Mouse (Mus musculus) spleen, adult 2 months (tissue): Measurements from ENCODE around the gene Slc22a14. TPM values are rescaled to one million over a fixed set of nuclear protein-coding genes. Genes with fewer than 3 reads are reported as not detected.

ENCODE experiments used
- DNase-seq, 2 experiments: peaks; one replicate each; pipeline versions ENCODE4 v3.0.0 to v3.0.0-alpha.2; 2012 to 2021; ENCODE audit warnings: low spot score in 2 of 2, low read depth in 1 of 2
- H3K27ac ChIP-seq: fragments of 200-500 bp; 2 replicates; pipeline ENCODE4 v1.5.1; 2012; ENCODE audit warnings: low read length, inconsistent platforms; ENCODE audit not compliant: insufficient read depth
- H3K27me3 ChIP-seq: fragments of 200-500 bp; 2 replicates; pipeline ENCODE4 v1.6.1; 2012; ENCODE audit warnings: mild to moderate bottlenecking, moderate library complexity, low read length, inconsistent platforms; ENCODE audit not compliant: control insufficient read depth, insufficient read depth
- H3K36me3 ChIP-seq: fragments of 200-500 bp; 2 replicates; pipeline ENCODE4 v1.6.1; 2012; ENCODE audit warnings: mild to moderate bottlenecking, low read length, inconsistent platforms; ENCODE audit not compliant: control insufficient read depth, insufficient read depth
- H3K4me1 ChIP-seq: fragments of 200-500 bp; 2 replicates; pipeline ENCODE4 v1.6.1; 2011; ENCODE audit warnings: inconsistent platforms; ENCODE audit not compliant: control insufficient read depth, insufficient read depth, insufficient read length
- H3K4me3 ChIP-seq: fragments of 200-500 bp; 2 replicates; pipeline ENCODE4 v1.5.1; 2011; ENCODE audit warnings: mild to moderate bottlenecking, inconsistent platforms; ENCODE audit not compliant: insufficient read depth, insufficient read length; ENCODE audit errors: extremely low read depth
- CTCF ChIP-seq: fragments of 200-500 bp; IDR thresholded peaks from 2 replicates; pipeline ENCODE4 v1.5.1; 2011; ENCODE audit warnings: mild to moderate bottlenecking, inconsistent platforms; ENCODE audit not compliant: insufficient read depth, insufficient read length, insufficient replicate concordance; ENCODE audit errors: extremely low read depth
- POLR2A ChIP-seq: fragments of 200-500 bp; IDR thresholded peaks from 2 replicates; pipeline ENCODE4 v1.6.1; 2011; ENCODE audit warnings: low read depth, low read length, inconsistent platforms
- WGBS: fragments of 180-500 bp; shearing (Covaris S2); methylation state at CpG from one replicate; pipeline ENCODE4 v1.1.7; 2018; 5-methylcytosine and 5-hydroxymethylcytosine counted together
- polyA plus RNA-seq: library from polyadenylated mRNA; depleted of rRNA; stranded (reverse); fragments of >200 nt; gene quantifications from 2 replicates; pipeline ENCODE4 v1.2.3, GENCODE M21; 2012

Gene Slc22a14
- polyA plus RNA-seq, 1 experiment = 0.22 TPM

- WGBS = under 1% methylated on average over 126 of the region's 127 CpGs
- no peak for DNase-seq
Observed at GRCm38 (mm10) chr9:119402253-119403235, 37.2 kb upstream of the Slc22a14 start.

GRCm38 (mm10) chr9:119401801-119402214 is 36.5 kb upstream of the Slc22a14 start, which contains the start of gene Acvr2b:
Acvr2b (plus strand) TSS chr9:119402118.
- H3K4me3 ChIP-seq = peak within 1 kb of the TSS; percentile 44
- peaks cover 6% of the 10 kb centered on the region for H3K4me1 ChIP-seq
- DNase-seq = peak; percentile 28 to 60
- TF ChIP-seq CTCF (no peak), POLR2A (no peak)
- H3K27ac ChIP-seq = peak within 1 kb of the TSS; percentile 35; the same call in 1 of the 2 replicates
- WGBS = 1% methylated on average over 28 of the region's 32 CpGs
- H3K27me3 ChIP-seq = peaks cover 13% of the 10 kb centered on the region
- no peaks in the 10 kb centered on the region for H3K36me3 ChIP-seq

More at GRCm38 (mm10) chr9:119402253-119403235, 37.2 kb upstream of the Slc22a14 start:
- Histone ChIP-seq H3K4me1 (peaks cover 6% of the 10 kb centered on the region), H3K36me3 (no peaks in the 10 kb centered on the region), H3K27ac (peak overlapping the region; percentile 35; the same call in 1 of the 2 replicates), H3K27me3 (peaks cover 13% of the 10 kb centered on the region), H3K4me3 (peak overlapping the region; percentile 44)
- TF ChIP-seq CTCF = no peak
- no peak for TF ChIP-seq POLR2A

DNA sequence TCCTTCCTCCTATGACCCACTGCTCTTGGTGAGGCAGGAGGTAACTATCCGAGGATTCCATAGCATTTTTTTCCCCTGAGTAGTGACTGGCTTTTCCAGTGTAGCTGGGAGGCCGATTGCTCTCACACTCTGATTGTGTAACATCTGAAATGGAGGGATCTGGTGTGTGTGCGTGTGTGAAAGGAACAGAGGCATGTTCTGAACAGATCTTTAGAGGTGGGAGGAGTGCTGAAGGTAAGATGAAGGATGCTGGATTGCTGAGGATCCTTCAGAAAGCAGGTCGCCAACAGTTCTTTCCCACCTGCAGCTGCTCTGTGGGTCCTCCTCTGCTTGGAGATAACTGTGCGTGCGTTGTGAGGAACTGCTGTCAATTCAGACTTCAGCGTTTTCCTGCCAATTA is 36.0 kb upstream of the Slc22a14 start:
- no peak for TF ChIP-seq CTCF
- no peaks in the 10 kb centered on the region for H3K36me3 ChIP-seq
- peaks cover 6% of the 10 kb centered on the region for H3K4me1 ChIP-seq
- H3K27ac ChIP-seq = no peak overlapping the region
- WGBS = 2% methylated on average over 7 of the region's 7 CpGs
- DNase-seq = no peak
- H3K4me3 ChIP-seq = peak overlapping the region; percentile 44
- peaks cover 13% of the 10 kb centered on the region for H3K27me3 ChIP-seq

- H3K4me3 ChIP-seq = no peak overlapping the region
Observed at GRCm38 (mm10) chr9:119394808-119395207, 29.5 kb upstream of the Slc22a14 start.

DNA sequence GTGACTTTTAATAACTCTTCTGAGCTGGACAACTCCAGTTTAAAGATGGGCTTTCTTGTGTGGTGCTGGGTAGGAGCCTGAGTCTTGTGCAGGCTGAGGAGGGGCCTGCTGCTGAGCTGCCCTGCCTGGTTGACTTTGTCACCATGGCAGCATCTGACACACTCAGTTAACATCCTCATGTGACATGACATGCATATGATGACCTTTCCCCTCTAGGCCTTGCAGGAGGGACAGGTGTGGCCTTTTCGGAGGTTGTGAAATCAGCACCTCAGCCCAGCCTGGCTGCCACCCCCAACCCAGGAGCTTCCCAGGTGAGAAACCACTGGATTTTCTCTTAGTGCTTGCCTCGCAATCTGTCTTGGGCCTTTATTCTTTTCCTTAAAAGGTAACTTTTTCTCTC is 24.9 kb upstream of the Slc22a14 start:
- DNase-seq = no peak
- Histone ChIP-seq H3K4me3 (no peak overlapping the region), H3K4me1 (no peaks in the 10 kb centered on the region), H3K27ac (no peak overlapping the region), H3K36me3 (no peaks in the 10 kb centered on the region), H3K27me3 (no peaks in the 10 kb centered on the region)
- 91% methylated on average over 2 of the region's 2 CpGs for WGBS
- TF ChIP-seq POLR2A (no peak), CTCF (no peak)

More at GRCm38 (mm10) chr9:119394808-119395207, 29.5 kb upstream of the Slc22a14 start:
- Histone ChIP-seq H3K27ac (no peak overlapping the region), H3K36me3 (no peaks in the 10 kb centered on the region), H3K4me1 (no peaks in the 10 kb centered on the region), H3K27me3 (no peaks in the 10 kb centered on the region)
- WGBS = 92% methylated on average over 1 of the region's 1 CpGs
- TF ChIP-seq POLR2A (no peak), CTCF (no peak)
- no peak for DNase-seq

DNA sequence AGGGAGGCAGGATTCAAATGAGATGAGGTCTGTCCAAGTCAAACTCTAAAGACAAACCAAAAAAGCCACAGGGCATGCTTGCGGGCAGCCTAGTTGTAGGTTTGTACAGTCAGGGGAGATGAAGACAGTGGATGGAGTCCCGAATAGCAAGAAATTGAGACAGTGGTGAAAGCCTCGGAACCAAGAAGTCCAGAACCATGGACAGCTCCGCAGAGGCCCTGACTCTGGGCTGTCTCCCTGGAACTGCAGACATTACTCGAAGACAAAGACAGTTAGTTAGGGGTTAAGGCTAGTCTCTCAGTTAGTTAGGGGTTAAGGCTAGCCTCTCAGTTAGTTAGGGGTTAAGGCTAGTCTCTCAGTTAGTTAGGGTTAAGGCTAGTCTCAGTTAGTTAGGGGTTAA is 23.6 kb upstream of the Slc22a14 start:
- Histone ChIP-seq H3K4me3 (no peak overlapping the region), H3K27ac (no peak overlapping the region), H3K4me1 (no peaks in the 10 kb centered on the region), H3K36me3 (no peaks in the 10 kb centered on the region), H3K27me3 (no peaks in the 10 kb centered on the region)
- DNase-seq = no peak
- TF ChIP-seq CTCF (no peak), POLR2A (no peak)
- 58% methylated on average over 5 of the region's 5 CpGs for WGBS
